Mouse (Mus musculus) forebrain, postnatal 0 days (tissue): ENCODE data around the gene Aar2. TPM values are rescaled to one million over a fixed set of nuclear protein-coding genes. Genes with fewer than 3 reads are reported as not detected.
A peak's percentile ranks its signal among the peaks of the same experiment; 100 is the strongest.

Experiments
- ATAC-seq: fragments of 200-750 bp; cut with Nextera tagmentation; 2 replicates; pipeline ENCODE4 v1.8.0; 2017; ENCODE audit warnings: mild to moderate bottlenecking, moderate library complexity
- DNase-seq: peaks from one replicate; pipeline ENCODE4 v3.0.0-alpha.2; 2015
- H3K27ac ChIP-seq: fragments of 300-500 bp; sonication (generic); 2 replicates; pipeline ENCODE4 v1.5.1; 2014; ENCODE audit warnings: low read depth, mild to moderate bottlenecking, antibody characterized with exemption, low read length, moderate library complexity, mixed read lengths
- H3K27me3 ChIP-seq: fragments of 300-500 bp; sonication (generic); 2 replicates; pipeline ENCODE4 v1.6.1; 2014; ENCODE audit warnings: mild to moderate bottlenecking, low read length, mixed read lengths; ENCODE audit not compliant: insufficient read depth
- H3K36me3 ChIP-seq: fragments of 300-500 bp; sonication (generic); 2 replicates; pipeline ENCODE4 v1.6.1; 2014; ENCODE audit warnings: mild to moderate bottlenecking, moderate library complexity; ENCODE audit not compliant: insufficient read depth
- H3K4me1 ChIP-seq: fragments of 300-500 bp; sonication (generic); 2 replicates; pipeline ENCODE4 v1.6.1; 2014; ENCODE audit warnings: antibody characterized with exemption; ENCODE audit not compliant: insufficient read depth
- H3K4me2 ChIP-seq: fragments of 300-500 bp; sonication (generic); 2 replicates; pipeline ENCODE4 v1.6.1; 2014; ENCODE audit warnings: low read depth, mild to moderate bottlenecking, moderate library complexity
- H3K4me3 ChIP-seq: fragments of 300-500 bp; sonication (generic); 2 replicates; pipeline ENCODE4 v1.5.1; 2014; ENCODE audit warnings: low read depth, low read length, mixed read lengths
- H3K9ac ChIP-seq: fragments of 300-500 bp; sonication (generic); 2 replicates; pipeline ENCODE4 v1.6.1; 2014; ENCODE audit warnings: mild to moderate bottlenecking
- H3K9me3 ChIP-seq: fragments of 300-500 bp; sonication (generic); 2 replicates; pipeline ENCODE4 v1.6.1; 2016; ENCODE audit warnings: low read length
- CTCF ChIP-seq: sonication (generic); IDR thresholded peaks from 2 replicates; pipeline ENCODE4 v1.5.1; 2016; ENCODE audit warnings: antibody characterized with exemption, control low read depth, low read depth
- WGBS: fragments of 180-500 bp; shearing (Covaris S2); extraction: QIAGEN DNeasy Blood & Tissue Kit; methylation state at CpG from one replicate; pipeline ENCODE4 v1.1.7; 2014; 5-methylcytosine and 5-hydroxymethylcytosine counted together
- polyA plus RNA-seq: library from polyadenylated mRNA; unstranded; fragments of >200 nt; fragmentation: Nextera tagmentation; extraction: Ambion mirVana; gene quantifications from 2 replicates; pipeline ENCODE4 v1.2.1, GENCODE M21; 2015
- total RNA-seq: library from RNA; depleted of rRNA; stranded (reverse); fragments of >200 nt; gene quantifications from 2 replicates; pipeline ENCODE4 v1.2.3, GENCODE M21; 2014

Gene Aar2
- total and polyA plus RNA-seq, 2 experiments from 2014 or later: 43.7 to 50.1 TPM

- Histone ChIP-seq H3K4me3 (no peak overlapping the region), H3K36me3 (no peaks in the 10 kb centered on the region), H3K9ac (no peak overlapping the region), H3K27ac (no peak overlapping the region), H3K4me2 (no peak overlapping the region), H3K9me3 (no peaks in the 10 kb centered on the region), H3K4me1 (no peaks in the 10 kb centered on the region), H3K27me3 (no peaks in the 10 kb centered on the region)
- WGBS: 81% methylated on average over 9 of the region's 9 CpGs
- TF ChIP-seq CTCF: no peak
- DNase-seq (no peak), ATAC-seq (no peak)
These were observed 56.3 kb downstream of the Aar2 start for GRCm38 (mm10) chr2:156603671-156604070.

DNA sequence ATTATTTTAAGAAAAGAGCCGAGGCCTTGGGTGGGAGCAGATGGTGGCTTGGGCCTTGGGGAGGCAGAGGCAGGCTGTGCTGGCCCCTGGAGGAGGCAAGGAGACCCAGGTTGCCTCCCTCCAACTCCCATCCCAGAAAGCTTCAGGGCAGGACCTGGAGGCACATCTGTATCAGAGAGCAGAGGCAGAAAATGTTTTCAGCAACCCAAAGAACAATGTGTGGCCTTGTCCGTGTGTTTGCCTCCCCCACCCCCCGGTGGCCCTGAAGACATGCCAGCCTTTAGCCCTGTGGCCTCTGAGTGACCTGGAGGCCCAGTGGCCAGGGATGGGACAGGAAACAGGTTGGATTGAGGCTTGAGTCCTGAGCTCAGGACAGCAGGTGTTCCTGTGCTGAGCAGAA lies 57.8 kb downstream of the Aar2 start:
- H3K4me1 ChIP-seq: no peaks in the 10 kb centered on the region
- WGBS: 55% methylated on average over 3 of the region's 3 CpGs
- no peak for TF ChIP-seq CTCF
- no peaks in the 10 kb centered on the region for H3K36me3 ChIP-seq
- no peak overlapping the region for H3K4me2 ChIP-seq
- H3K4me3 ChIP-seq: no peak overlapping the region
- no peaks in the 10 kb centered on the region for H3K9me3 ChIP-seq
- no peak for DNase-seq
- no peak overlapping the region for H3K9ac ChIP-seq
- ATAC-seq: no peak
- no peak overlapping the region for H3K27ac ChIP-seq
- no peaks in the 10 kb centered on the region for H3K27me3 ChIP-seq

DNA sequence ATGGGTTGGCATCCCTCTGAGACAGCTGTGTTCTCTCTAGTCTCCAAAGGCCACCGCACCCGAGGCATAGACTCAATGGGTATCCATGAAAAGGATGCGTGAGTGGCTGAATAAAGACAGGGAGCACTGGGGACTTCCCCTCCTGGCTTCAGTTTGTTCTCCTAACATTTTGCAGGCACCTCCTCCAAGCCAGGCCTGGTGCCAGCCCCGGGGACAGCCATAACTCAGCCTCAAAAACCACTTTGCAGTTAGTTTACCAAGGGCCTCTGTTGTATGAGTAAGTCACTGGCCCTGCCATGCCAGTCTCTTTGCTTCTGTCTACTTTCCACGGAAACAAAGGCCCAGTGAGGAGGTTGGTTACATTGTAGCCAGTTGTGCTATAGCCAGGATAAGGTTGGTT lies 58.6 kb downstream of the Aar2 start:
- no peaks in the 10 kb centered on the region for H3K27me3 ChIP-seq
- H3K9ac ChIP-seq: no peak overlapping the region
- no peak for TF ChIP-seq CTCF
- 78% methylated on average over 5 of the region's 5 CpGs for WGBS
- no peaks in the 10 kb centered on the region for H3K36me3 ChIP-seq
- H3K4me3 ChIP-seq: no peak overlapping the region
- no peak for ATAC-seq
- H3K4me1 ChIP-seq: no peaks in the 10 kb centered on the region
- no peak for DNase-seq
- H3K9me3 ChIP-seq: no peaks in the 10 kb centered on the region
- H3K27ac ChIP-seq: no peak overlapping the region
- H3K4me2 ChIP-seq: no peak overlapping the region

- Histone ChIP-seq H3K9ac (peak overlapping the region; percentile 82), H3K9me3 (no peaks in the 10 kb centered on the region), H3K27ac (peak overlapping the region; percentile 55; the same call in 1 of the 2 replicates), H3K4me3 (peak overlapping the region; percentile 82), H3K36me3 (no peaks in the 10 kb centered on the region), H3K27me3 (no peaks in the 10 kb centered on the region; the same call in 1 of the 2 replicates), H3K4me2 (peak overlapping the region; percentile 79), H3K4me1 (0 out of 2 replicates have a peak, but pooled peaks cover 3% of the 10 kb centered on the region)
- ATAC-seq: peak; percentile 25
- DNase-seq: peak; percentile 70
- WGBS: 4% methylated on average over 37 of the region's 41 CpGs
- peak; percentile 67 for TF ChIP-seq CTCF
These were observed 65.7 kb downstream of the Aar2 start for GRCm38 (mm10) chr2:156613081-156613540.

DNA sequence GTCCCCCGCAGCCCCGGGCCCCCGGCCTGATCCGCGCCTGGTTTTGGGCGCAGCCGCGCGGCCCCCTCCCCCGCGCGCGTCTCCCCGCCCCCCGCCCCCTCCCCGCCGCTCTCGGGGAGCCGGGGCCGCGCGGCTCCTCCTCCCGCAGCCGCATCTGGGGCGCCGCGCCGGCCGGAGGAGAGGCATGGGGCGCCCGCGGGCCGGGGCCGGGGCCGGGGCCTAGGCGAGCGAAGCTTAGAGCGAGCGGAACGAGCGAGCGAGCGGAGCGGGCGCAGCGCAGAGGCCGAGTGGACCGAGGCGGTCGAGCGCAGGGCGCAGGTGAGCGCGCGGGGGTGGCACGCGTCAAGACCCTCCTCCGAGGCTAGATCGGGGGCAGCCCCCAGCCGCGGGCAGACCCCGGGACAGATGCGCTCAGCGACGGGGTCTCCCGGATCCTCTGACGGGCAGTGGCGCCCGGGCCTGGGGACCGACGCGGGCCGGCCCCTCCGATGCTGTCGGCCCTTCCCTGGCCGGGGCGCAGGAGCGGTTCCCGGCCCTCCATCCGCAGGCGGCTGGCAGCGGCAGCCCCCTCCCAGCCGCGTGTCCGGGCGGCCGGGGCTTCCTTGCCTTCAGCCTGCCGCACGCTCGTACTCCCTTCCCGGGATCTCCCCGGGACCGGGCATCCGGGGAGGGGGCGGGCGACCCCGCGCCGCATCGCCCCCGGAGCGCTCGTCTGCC lies 66.3 kb downstream of the Aar2 start, which contains the start of gene Dlgap4:
TSS of gene Dlgap4 (plus strand) at position 165 of the 717 bp plus-strand sequence.
- ATAC-seq (peak; percentile 77), DNase-seq (peak; percentile 75)
- H3K4me3 ChIP-seq: peak within 1 kb of the TSS; percentile 82
- no peaks in the 10 kb centered on the region for H3K36me3 ChIP-seq
- 4% methylated on average over 69 of the region's 103 CpGs for WGBS
- TF ChIP-seq CTCF: no peak
- peak within 1 kb of the TSS; percentile 79 for H3K4me2 ChIP-seq
- peak within 1 kb of the TSS; percentile 82 for H3K9ac ChIP-seq
- H3K9me3 ChIP-seq: no peaks in the 10 kb centered on the region
- H3K4me1 ChIP-seq: 0 out of 2 replicates have a peak, but pooled peaks cover 3% of the 10 kb centered on the region
- peak within 1 kb of the TSS; percentile 55 for H3K27ac ChIP-seq
- H3K27me3 ChIP-seq: no peaks in the 10 kb centered on the region; the same call in 1 of the 2 replicates

DNA sequence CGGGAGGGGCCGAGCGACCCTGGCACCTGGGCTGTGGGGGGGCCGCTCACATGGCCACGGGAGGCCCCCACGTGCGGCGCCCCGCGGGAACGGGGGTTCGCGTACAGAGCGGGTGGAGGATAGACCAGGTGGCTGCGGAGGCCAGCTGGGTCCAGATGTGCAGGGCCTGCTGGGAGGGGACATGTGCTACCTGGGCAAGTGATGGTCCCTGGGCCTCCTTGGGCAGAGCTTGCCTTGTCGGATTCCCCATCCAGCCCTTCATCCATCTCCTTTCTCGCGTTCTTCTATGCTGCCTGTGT lies 66.8 kb downstream of the Aar2 start:
- WGBS: 1% methylated on average over 17 of the region's 18 CpGs
- Histone ChIP-seq H3K4me3 (peak overlapping the region; percentile 82), H3K9me3 (no peaks in the 10 kb centered on the region), H3K4me2 (peak overlapping the region; percentile 79), H3K27me3 (no peaks in the 10 kb centered on the region; the same call in 1 of the 2 replicates), H3K36me3 (no peaks in the 10 kb centered on the region), H3K9ac (peak overlapping the region; percentile 82), H3K4me1 (0 out of 2 replicates have a peak, but pooled peaks cover 3% of the 10 kb centered on the region), H3K27ac (peak overlapping the region; percentile 55; the same call in 1 of the 2 replicates)
- no peak for TF ChIP-seq CTCF
- ATAC-seq: peak; percentile 16; the same call in 1 of the 2 replicates
- DNase-seq: peak; percentile 36
